Mouse (Mus musculus): ENCODE results near the gene Vmn1r61. TPM values are rescaled to one million over a fixed set of nuclear protein-coding genes. Genes with fewer than 3 reads are reported as not detected.

The Vmn1r61 gene
- not detected in 2 replicates for polyA plus RNA-seq (2012; rRNA removed)

DNA sequence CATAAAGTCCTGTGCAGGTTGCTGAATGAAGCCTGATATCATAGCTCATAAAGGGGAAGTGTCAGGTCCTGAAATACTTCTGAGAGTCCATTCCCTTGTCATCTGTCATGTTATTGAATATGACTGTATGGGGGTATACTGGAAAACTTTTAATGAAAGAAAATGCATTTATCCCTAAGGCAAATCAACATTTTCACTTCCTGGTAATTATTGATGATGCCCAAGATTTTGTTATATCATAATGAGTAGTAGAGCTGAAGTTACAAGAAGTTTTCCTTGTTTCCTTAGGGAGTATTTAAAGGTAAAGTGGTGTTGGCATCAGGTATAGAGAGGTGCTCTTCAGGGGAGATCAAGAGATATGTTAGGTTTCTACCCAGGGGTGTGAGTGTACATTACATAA is at the start of gene Vmn1r61:
Gene Vmn1r61 (minus strand): TSS at position 101 of the 400 bp plus-strand sequence.

Other genes with a start within 250 kb of the Vmn1r61 start
- gene Vmn1r58, start 199.9 kb downstream of the Vmn1r61 start, polyA plus RNA-seq (2012; rRNA removed): not detected in 2 replicates
- not detected in 2 replicates for gene Vmn1r59, start 156.5 kb downstream of the Vmn1r61 start, polyA plus RNA-seq (2012; rRNA removed)
- not detected in 2 replicates for gene Vmn2r28, start 119.3 kb downstream of the Vmn1r61 start, polyA plus RNA-seq (2012; rRNA removed)
- not detected in 2 replicates for gene Vmn1r60, start 66.0 kb downstream of the Vmn1r61 start, polyA plus RNA-seq (2012; rRNA removed)
- gene Vmn1r62, start 60.3 kb upstream of the Vmn1r61 start, polyA plus RNA-seq (2012; rRNA removed): not detected in 2 replicates
- gene Vmn1r63, start 192.2 kb upstream of the Vmn1r61 start, polyA plus RNA-seq (2012; rRNA removed): not detected in 2 replicates